Mouse (Mus musculus) spleen, postnatal 4 days (tissue): ENCODE data around the gene Rnase9.
A peak's percentile ranks its signal among the peaks of the same experiment; 100 is the strongest.
"Not testable (repeated sequence)": the region's sequence is repeated elsewhere in the genome, so short reads cannot be mapped to it uniquely, and the experiment has no call there.

Experiments
- DNase-seq, 2 experiments: peaks; one replicate each; pipeline ENCODE4 v3.0.0; 2022; ENCODE audit warnings: low spot score in 2 of 2

The Rnase9 gene

DNA sequence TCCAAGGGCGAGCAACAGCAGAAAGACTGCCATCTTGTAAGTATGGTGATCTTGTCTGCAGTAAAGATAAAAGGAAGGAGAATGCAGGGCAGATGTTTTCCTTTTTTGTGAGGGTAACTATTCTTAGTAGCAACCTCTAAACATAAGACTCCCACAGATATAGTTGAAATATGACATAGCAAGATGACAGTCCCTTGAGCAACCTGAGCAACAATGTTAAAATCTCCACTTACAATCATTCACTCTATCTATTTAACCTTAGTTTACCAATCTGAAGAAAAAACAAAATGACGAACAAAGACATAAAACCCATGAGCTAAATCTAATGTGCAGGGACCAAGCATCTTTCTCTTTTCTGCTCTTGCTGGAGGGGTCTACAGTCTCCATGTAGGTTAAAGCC, 8.4 kb upstream of the Rnase9 start, which contains the start of gene Rnase11:
TSS of gene Rnase11 (minus strand) at position 101 of the 400 bp plus-strand sequence.
- no peak for DNase-seq

DNA sequence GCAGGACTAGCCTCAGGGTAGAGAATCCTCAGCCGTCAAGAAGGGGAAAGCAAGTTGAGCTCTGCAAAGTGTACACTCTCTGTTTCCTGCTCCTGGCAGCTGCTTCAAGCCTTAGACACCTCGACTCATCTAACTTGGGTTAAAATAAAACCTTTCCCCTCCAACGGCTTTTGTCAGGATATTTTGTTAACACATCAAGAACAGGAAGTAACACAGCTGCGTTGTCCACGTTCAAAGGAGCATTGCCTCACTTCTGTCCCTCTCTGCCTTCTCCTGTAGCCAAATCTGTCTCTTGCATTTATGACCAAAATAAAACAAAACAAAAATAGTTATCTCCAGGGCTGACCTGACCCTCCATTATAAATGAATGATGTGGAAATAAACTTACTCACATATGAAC, 6.2 kb upstream of the Rnase9 start:
- DNase-seq: no peak

DNA sequence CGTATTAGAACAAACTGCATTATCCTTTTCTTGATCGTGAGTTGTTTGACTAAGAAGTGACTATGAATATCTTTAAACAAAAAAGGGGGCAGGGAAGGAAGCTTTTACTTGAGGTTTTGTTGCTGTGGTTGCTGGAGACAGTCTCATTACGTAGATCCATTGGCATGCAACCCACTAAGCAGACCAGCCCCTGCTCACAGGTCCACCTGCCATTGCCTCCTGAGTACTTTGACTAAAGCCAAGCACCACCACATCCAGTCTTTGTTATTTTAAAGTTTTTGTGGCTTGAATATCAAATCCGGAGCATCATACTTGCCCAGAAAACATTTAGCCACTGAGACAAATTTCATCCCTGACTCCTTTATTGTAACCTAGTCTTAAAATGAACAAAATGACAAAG, 5.5 kb downstream of the Rnase9 start:
- no peak for DNase-seq

DNA sequence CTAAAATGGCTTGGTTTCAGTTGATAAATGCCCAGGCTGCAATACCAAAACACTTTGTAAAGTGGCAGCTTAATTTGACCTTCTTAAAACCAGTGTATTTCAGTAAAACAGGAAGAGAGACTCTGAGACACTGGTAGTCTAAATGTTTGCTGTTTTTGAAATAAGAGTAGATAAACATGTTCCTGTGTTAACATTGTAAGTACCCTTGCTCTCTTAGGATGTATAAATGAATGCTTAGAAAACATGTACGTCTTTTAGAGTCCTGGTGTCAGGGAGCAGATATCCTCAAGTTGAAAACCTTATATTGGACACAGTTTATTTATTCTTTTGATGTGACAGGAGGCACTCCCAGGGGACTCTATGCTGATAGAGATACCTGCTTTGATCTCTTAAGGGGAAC, 6.5 kb downstream of the Rnase9 start:
- no peak for DNase-seq

DNA sequence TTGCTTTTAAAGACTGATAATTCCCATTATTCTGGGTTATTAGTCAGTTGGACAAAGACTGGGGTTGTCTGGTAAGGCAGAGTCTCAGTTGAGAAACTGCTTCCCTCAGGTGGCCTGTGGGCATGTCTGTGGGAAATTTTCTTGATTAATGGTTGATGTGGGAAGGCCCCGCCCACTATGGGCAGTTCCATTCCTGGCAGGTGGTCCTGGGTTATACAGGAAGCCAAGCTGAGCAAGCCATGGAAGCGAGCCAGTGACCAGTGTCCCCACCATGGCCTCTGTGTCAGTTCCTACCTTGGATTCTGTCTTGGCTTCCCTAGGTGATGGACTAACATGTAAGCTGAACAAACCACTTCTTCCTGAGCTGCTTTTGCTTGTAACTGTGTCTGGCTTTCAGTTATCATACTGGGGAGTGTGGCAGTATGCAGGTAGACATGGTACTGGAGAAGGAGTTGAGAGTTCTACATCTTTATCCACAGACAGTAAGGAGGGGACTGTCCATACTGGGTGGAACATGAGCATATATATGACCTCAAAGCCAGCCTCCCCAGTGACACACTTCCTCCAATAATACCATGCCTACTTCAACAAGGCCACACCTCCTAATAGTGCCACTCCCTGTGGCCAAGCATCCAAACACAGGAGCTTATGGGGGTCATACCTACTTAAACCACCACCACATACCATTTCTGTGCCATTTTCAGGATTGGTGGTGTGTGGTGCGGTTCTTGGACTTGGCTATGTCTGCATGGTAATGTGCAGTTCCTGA, 14.1 kb downstream of the Rnase9 start:
- no peak for DNase-seq

- peak; percentile 63 to 80 for DNase-seq
Observed at GRCm38 (mm10) chr14:51026391-51027133, 15.1 kb downstream of the Rnase9 start.

DNA sequence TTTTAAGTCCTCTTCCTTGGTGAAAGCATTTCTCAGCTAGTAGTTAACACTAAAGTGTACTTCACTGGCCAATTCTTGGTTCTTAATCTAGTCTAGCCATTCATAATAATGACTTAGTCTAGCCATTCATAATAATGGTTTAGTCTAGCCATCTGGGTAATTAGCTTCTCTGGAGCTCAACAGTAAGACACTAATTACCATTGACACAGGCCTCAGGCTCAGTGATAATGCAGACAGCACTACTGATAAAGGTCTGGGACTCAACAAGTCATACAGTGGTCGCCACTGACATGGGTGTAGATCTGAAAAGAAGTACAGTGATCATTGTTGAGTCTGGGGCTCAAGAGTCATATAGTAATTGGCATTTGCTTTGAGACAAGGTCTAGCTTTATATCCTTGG, 16.8 kb downstream of the Rnase9 start:
- DNase-seq: no peak

- DNase-seq: no peak
Observed at GRCm38 (mm10) chr14:51023457-51023856, 18.2 kb downstream of the Rnase9 start.

GRCm38 (mm10) chr14:51017256-51017655, 24.4 kb downstream of the Rnase9 start:
- no peak for DNase-seq

GRCm38 (mm10) chr14:51015780-51016179, 25.9 kb downstream of the Rnase9 start:
- DNase-seq: no peak

DNA sequence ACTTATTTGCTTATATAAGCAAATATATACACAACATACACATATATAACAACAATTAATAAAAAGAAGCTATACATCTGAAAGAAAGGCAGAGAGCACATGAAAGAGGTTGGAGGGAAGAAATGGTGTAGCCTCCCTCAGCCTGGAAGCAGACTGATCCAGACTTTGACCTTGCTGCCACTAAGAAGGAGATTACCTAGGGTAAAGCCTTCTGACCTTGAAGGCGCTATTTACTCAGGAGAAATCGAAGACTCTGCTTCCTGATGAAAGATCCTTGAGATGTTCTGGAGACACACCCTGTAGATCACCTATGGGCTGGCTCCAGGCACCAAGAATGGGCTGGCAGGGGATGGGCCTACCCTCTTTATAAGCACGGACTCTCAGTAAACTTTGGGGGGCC, 26.9 kb downstream of the Rnase9 start:
- DNase-seq: not testable (repeated sequence)

GRCm38 (mm10) chr14:51009572-51009971, 32.1 kb downstream of the Rnase9 start:
- DNase-seq: no peak

- no peak for DNase-seq
Observed at GRCm38 (mm10) chr14:51008781-51009180, 32.9 kb downstream of the Rnase9 start.

DNA sequence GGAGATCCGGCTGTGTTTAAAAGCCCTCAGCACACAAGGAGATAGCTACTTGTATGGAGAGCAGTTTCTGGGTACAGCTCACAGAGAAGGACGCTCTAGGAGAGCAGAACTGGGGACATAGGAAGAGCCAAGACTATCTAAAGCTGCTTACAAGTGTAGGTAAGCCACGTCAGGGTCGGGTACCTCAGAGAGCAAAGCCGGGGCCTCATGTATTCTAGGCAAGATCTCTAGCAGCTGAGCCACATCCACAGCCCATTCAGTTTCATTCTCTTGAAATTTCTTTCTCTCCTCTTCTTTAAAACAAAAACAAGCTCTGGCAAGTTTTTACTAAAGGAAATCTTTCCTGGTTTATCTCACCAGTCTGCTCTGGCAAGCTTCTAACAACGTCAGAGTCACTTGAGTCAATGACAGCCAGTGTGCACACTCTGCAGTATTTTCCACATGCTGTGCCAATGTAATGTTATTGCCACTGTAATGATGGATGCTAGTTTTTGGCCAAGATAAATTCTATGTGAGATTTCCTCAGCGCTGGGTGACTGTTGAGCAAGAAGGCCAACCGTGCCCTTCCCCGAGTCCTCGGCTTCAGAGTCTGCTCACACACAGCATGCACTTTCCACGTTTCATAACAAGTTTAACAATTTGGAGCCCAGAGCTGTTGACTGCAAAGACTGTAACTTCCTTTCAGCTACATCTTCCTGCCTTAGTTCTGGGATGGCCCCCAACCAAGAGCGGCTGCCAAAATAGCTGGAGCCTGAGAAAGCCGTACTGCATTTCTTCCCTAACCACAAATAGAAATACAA, 33.6 kb downstream of the Rnase9 start:
- no peak for DNase-seq

DNA sequence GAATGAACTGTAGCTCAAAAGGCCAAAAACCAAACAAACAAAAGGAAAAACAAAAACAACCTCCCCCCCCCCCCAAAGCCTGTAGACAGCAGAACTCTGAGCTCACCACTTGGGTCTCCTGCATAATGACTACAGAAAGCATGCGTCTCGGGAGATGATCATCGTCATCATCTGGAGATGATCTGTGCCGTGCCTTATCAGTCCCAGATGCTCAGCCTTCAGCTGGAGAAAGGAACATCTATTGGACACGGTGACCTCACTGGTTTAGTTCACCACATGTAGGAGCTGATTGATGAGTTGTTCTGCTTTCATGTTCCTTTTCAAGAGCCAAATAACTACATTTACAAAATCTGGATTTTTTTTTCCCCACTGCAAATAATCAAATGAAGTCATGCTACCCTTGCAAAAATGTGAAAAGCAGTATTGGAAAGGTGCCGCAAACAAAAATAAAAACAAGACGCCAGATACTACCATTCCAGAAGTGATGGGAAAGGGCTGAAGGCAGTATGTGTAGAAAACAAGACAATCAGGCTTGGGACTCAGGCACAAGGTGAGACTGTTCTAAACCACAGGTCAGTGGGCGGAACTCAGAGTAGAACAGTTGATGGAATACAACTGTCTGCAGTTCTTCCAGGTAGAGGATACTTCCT, 34.4 kb downstream of the Rnase9 start, which contains the start of gene Rnase10:
TSS of gene Rnase10 (plus strand) at position 600 of the 650 bp plus-strand sequence.
- no peak for DNase-seq

DNA sequence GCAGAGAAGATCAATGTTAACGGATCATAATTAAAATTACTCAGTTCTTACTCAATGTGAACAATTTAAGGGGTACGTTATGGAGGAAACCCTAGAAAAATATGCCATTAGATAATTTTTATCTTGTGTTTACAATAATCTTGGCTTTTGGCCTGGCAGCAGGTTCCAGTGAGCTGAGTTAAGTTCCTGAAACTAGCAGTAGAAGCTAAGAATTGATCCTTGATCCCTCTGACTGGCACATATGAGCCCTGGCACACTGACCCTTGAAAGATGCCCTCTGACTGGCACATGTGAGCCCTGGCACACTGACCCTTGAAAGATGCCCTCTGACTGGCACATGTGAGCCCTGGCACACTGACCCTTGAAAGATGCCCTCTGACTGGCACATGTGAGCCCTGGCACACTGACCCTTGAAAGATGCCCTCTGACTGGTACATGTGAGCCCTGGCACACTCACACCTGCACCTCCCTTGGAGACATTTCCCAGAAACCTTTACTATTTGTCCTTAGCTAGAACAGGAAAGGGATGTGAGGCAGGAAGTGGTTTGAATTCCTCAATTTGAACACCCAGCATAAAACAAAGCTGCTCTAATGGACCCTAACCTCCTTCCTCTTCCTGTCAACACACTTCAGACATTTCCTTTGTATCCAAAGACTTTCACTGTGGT, 43.5 kb downstream of the Rnase9 start:
- no peak for DNase-seq

- DNase-seq: no peak
Observed at GRCm38 (mm10) chr14:50997088-50997487, 44.6 kb downstream of the Rnase9 start.

- no peak for DNase-seq
Observed at GRCm38 (mm10) chr14:50991037-50991436, 50.6 kb downstream of the Rnase9 start.
